Mouse (Mus musculus) embryonic facial prominence, embryonic 12.5 days (tissue): Measurements from ENCODE around the gene Nol11. TPM values are rescaled to one million over a fixed set of nuclear protein-coding genes. Genes with fewer than 3 reads are reported as not detected.

Experiments used
- ATAC-seq: fragments of 200-750 bp; cut with Nextera tagmentation; 2 replicates; pipeline ENCODE4 v1.8.0; 2017; ENCODE audit not compliant: insufficient number of reproducible peaks, insufficient read depth, low FRiP score, low TSS enrichment
- H3K27ac ChIP-seq: fragments of 300-500 bp; sonication (generic); 2 replicates; pipeline ENCODE4 v1.5.1; 2016; ENCODE audit warnings: mild to moderate bottlenecking
- H3K27me3 ChIP-seq: fragments of 300-500 bp; sonication (generic); 2 replicates; pipeline ENCODE4 v1.6.1; 2016; ENCODE audit warnings: mild to moderate bottlenecking, moderate library complexity
- H3K36me3 ChIP-seq: fragments of 300-500 bp; sonication (generic); 2 replicates; pipeline ENCODE4 v1.6.1; 2016; ENCODE audit warnings: mild to moderate bottlenecking
- H3K4me1 ChIP-seq: fragments of 300-500 bp; sonication (generic); 2 replicates; pipeline ENCODE4 v1.6.1; 2016
- H3K4me2 ChIP-seq: fragments of 300-500 bp; sonication (generic); replicated peaks from 2 replicates; pipeline ENCODE4 v1.6.1; 2016; ENCODE audit warnings: mild to moderate bottlenecking, moderate library complexity
- H3K4me3 ChIP-seq: fragments of 300-500 bp; sonication (generic); 2 replicates; pipeline ENCODE4 v1.5.1; 2016; ENCODE audit warnings: mild to moderate bottlenecking
- H3K9ac ChIP-seq: fragments of 300-500 bp; sonication (generic); 2 replicates; pipeline ENCODE4 v1.6.1; 2016; ENCODE audit warnings: mild to moderate bottlenecking, moderate library complexity
- H3K9me3 ChIP-seq: fragments of 300-500 bp; sonication (generic); 2 replicates; pipeline ENCODE4 v1.6.1; 2016; ENCODE audit warnings: mild to moderate bottlenecking, moderate library complexity
- WGBS: fragments of 180-500 bp; shearing (Covaris S2); methylation state at CpG from one replicate; pipeline ENCODE4 v1.1.7; 2016; 5-methylcytosine and 5-hydroxymethylcytosine counted together
- polyA plus RNA-seq: library from polyadenylated mRNA; unstranded; fragments of >200 nt; fragmentation: Nextera tagmentation; extraction: Ambion mirVana; gene quantifications from 2 replicates; pipeline ENCODE4 v1.2.1, GENCODE M21; 2016

Gene Nol11
- polyA plus RNA-seq, 1 experiment from 2014 or later = 69.5 TPM

DNA sequence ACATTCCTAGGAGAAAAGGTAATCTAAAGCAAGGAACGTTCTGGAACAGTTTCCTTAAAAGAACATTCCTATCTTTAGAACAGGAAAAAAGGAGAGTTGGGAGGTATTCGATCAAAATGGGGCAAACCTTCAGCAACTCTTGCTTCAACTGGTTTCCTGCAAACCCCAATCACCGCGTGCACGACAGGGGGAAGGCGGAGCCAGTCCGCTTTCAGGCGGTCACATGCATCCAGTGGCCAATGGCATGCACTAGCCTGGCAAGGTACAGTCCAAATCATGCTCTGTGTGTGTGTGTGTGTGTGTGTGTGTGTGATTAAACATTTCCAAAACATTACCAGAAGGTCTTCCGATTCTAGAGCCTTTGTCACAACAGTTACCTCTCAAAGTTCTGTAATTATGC is 25.9 kb upstream of the Nol11 start:
- no peak overlapping the region for H3K9ac ChIP-seq
- WGBS = 90% methylated on average over 9 of the region's 9 CpGs
- H3K36me3 ChIP-seq = peaks cover 15% of the 10 kb centered on the region
- no peak for ATAC-seq
- H3K4me2 ChIP-seq = no peak overlapping the region
- no peak overlapping the region for H3K4me3 ChIP-seq
- H3K27me3 ChIP-seq = no peaks in the 10 kb centered on the region
- H3K27ac ChIP-seq = no peak overlapping the region
- H3K9me3 ChIP-seq = no peaks in the 10 kb centered on the region
- no peaks in the 10 kb centered on the region for H3K4me1 ChIP-seq

DNA sequence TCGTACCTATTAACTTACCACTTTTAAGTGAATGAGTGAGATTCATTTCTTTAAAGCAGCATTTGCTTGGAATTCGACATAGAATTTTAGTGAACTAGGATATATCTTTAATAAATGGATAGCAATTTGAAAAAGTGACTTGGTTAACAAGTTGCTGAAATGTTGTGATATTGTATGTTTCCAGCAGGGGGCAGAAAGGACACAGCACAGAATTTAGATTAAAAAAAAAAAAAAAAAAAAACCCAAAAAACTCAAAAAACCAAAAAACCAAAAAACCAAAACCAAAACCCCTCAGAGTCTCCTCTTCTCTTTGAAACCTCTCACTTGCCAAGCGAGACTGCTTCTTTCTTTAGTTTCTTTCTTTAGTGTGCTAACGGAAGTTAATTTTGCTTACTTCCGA is 24.6 kb upstream of the Nol11 start:
- Histone ChIP-seq H3K4me3 (no peak overlapping the region), H3K27ac (no peak overlapping the region), H3K9me3 (no peaks in the 10 kb centered on the region), H3K4me1 (no peaks in the 10 kb centered on the region), H3K9ac (no peak overlapping the region), H3K27me3 (no peaks in the 10 kb centered on the region), H3K4me2 (no peak overlapping the region), H3K36me3 (peaks cover 18% of the 10 kb centered on the region; the same call in 1 of the 2 replicates)
- ATAC-seq = no peak
- 76% methylated on average over 5 of the region's 5 CpGs for WGBS

DNA sequence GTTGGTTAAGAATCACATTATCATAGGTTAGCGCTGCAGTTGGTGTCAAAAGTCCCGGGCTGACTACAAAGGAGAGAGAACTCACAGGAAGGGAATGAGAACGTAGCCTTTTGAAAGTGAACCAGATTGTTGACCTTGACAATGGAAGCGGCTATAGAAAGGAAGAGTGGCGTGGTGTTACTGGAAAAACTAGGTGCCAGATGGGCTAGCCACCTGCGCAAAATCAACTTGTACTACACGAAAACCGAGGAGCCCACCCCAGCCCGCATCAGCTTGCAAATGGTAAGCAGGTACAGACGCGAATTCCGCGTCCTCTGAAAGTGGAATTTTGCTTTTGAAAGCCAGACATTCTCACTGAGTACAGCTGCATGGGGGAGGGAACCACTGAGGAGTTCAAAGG is 20.6 kb upstream of the Nol11 start:
- no peak overlapping the region for H3K9ac ChIP-seq
- no peak overlapping the region for H3K27ac ChIP-seq
- 85% methylated on average over 13 of the region's 13 CpGs for WGBS
- H3K4me1 ChIP-seq = no peaks in the 10 kb centered on the region
- no peaks in the 10 kb centered on the region for H3K9me3 ChIP-seq
- no peak for ATAC-seq
- no peak overlapping the region for H3K4me3 ChIP-seq
- H3K27me3 ChIP-seq = no peaks in the 10 kb centered on the region
- H3K4me2 ChIP-seq = no peak overlapping the region
- H3K36me3 ChIP-seq = 0 out of 2 replicates have a peak, but pooled peaks cover 5% of the 10 kb centered on the region

DNA sequence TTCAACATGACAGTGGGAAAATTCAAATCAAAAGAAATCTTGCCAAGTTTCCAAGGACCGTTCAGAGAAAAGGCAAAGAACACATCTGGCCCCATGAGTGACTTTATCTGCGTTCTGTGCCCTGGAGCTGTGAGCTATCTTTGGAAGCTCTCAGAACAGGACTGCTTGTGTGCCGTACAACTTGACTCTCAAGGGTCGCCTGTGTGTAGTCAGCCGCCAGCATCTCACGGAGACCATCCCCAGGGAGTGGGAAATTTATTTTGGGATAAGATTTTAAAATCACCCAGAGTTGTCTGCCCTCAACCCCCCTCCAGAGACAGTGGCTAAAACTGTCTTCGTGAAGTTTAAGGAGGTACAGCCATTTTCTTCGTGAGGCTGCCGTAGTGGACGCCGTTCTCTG is 12.6 kb upstream of the Nol11 start:
- WGBS = 72% methylated on average over 11 of the region's 11 CpGs
- Histone ChIP-seq H3K36me3 (no peaks in the 10 kb centered on the region), H3K27ac (no peak overlapping the region), H3K9ac (no peak overlapping the region), H3K9me3 (no peaks in the 10 kb centered on the region), H3K27me3 (no peaks in the 10 kb centered on the region), H3K4me3 (no peak overlapping the region), H3K4me2 (no peak overlapping the region), H3K4me1 (no peaks in the 10 kb centered on the region)
- ATAC-seq = no peak

DNA sequence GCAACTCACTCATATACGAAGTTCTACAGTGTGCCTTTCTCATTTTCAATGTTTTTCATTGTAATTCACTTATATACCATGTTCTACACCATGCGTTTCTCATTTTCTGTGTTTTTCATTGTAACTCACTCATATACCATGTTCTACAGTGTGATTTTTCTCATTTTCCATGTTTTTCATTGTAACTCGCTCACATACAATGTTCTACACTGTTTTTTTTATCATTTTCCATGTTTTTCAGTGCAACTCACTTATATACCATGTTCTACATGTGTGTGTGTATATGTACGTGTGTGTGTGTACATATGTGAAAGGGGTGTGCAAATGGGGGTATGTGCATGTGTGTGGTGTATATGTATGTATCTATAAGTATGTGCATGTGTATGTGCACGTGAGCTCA is 10.1 kb upstream of the Nol11 start:
- no peaks in the 10 kb centered on the region for H3K9me3 ChIP-seq
- H3K27ac ChIP-seq = no peak overlapping the region
- ATAC-seq = no peak
- no peaks in the 10 kb centered on the region for H3K36me3 ChIP-seq
- no peak overlapping the region for H3K4me2 ChIP-seq
- H3K27me3 ChIP-seq = no peaks in the 10 kb centered on the region
- no peak overlapping the region for H3K9ac ChIP-seq
- H3K4me3 ChIP-seq = no peak overlapping the region
- H3K4me1 ChIP-seq = no peaks in the 10 kb centered on the region
- WGBS = 73% methylated on average over 5 of the region's 5 CpGs

DNA sequence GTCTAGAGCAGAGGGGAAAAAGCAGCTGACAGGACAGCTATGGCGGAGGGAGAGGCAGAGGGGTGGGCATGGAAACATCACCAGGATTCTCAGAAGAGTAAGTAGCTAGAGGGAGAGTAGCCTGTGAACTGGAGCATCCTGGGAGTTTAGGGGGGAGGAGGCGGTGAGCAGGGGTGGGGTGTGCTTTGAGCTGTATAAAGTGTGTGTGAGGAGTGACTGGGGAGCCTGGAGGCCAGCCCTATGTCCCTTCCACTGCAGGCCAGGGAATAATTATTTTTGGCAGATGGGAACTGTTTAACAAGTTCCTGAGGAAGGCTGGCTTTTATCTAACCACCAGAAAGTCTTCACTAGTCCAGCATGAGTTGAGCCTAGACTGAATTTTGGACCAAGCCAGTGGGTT is 6.2 kb upstream of the Nol11 start:
- no peaks in the 10 kb centered on the region for H3K36me3 ChIP-seq
- no peak overlapping the region for H3K4me3 ChIP-seq
- no peak for ATAC-seq
- H3K27ac ChIP-seq = no peak overlapping the region
- no peaks in the 10 kb centered on the region for H3K4me1 ChIP-seq
- WGBS = 42% methylated on average over 2 of the region's 2 CpGs
- no peak overlapping the region for H3K4me2 ChIP-seq
- no peaks in the 10 kb centered on the region for H3K27me3 ChIP-seq
- no peaks in the 10 kb centered on the region for H3K9me3 ChIP-seq
- no peak overlapping the region for H3K9ac ChIP-seq

DNA sequence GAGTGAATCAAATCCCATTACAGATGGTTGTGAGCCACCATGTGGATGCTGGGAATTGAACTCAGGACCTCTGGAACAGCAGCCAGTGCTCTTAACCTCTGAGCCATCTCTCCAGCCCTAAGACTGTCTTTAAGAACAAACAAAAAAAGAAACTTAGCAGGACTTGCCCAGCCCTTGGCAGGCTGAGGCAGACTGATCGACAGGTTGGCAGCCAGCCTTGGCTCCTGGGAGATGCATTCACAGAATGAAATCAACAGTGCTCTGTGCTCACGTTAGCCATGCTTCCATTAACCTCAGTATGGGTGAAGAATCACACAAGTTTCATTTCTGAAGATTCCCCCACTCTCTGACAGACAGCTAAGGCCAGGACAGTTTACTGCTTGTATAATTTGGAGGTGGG is 1.2 kb upstream of the Nol11 start:
- 83% methylated on average over 2 of the region's 2 CpGs for WGBS
- peaks cover 9% of the 10 kb centered on the region for H3K36me3 ChIP-seq
- H3K4me1 ChIP-seq = peaks cover 8% of the 10 kb centered on the region
- no peaks in the 10 kb centered on the region for H3K27me3 ChIP-seq
- no peak overlapping the region for H3K4me3 ChIP-seq
- no peak overlapping the region for H3K9ac ChIP-seq
- no peak overlapping the region for H3K4me2 ChIP-seq
- H3K9me3 ChIP-seq = no peaks in the 10 kb centered on the region
- no peak for ATAC-seq
- H3K27ac ChIP-seq = no peak overlapping the region

DNA sequence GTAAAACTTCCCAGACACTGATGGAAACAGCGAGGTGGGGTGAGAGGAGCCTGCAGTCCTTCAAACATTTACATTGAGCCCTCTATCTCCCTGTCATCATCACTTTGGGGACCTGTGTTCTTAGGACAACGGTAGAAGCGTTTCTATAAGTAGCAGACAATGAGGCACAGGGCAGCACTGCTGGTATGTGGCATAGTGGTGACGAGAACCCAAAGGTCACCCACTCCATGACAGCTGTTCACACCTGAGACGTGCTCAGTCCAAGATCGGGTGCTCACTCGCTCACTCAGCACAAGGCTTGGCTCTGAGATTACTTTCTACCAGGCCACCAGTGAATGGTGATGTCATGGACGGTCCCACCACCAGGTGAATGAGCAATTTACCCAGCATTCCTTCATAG is 5.4 kb downstream of the Nol11 start:
- no peaks in the 10 kb centered on the region for H3K9me3 ChIP-seq
- peaks cover 68% of the 10 kb centered on the region for H3K36me3 ChIP-seq
- no peak overlapping the region for H3K4me3 ChIP-seq
- no peak for ATAC-seq
- H3K4me2 ChIP-seq = no peak overlapping the region
- H3K27ac ChIP-seq = no peak overlapping the region
- peaks cover 8% of the 10 kb centered on the region for H3K4me1 ChIP-seq
- no peak overlapping the region for H3K9ac ChIP-seq
- no peaks in the 10 kb centered on the region for H3K27me3 ChIP-seq
- WGBS = 91% methylated on average over 8 of the region's 8 CpGs

DNA sequence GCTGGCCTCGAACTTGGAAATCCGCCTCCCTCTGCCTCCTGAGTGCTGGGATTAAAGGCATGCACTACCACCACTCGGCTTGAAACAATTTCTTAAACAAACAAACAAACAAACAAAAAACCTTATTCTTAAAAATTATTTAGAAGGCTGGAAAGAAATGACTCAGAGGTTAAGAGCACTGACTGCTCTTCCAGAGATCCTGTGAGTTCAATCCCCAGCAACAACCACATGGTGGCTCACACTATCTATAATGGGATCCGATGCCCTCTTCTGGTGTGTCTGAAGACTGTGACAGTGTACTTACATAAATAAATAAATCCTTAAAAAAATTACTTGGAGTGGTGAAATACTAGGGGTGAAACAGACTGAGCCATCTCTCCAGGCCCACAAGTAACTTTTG is 28.0 kb downstream of the Nol11 start:
- Histone ChIP-seq H3K4me1 (no peaks in the 10 kb centered on the region), H3K4me3 (no peak overlapping the region), H3K9me3 (no peaks in the 10 kb centered on the region), H3K36me3 (peaks cover 8% of the 10 kb centered on the region), H3K27me3 (no peaks in the 10 kb centered on the region), H3K4me2 (no peak overlapping the region), H3K9ac (no peak overlapping the region), H3K27ac (no peak overlapping the region)
- 77% methylated on average over 4 of the region's 4 CpGs for WGBS
- ATAC-seq = no peak

DNA sequence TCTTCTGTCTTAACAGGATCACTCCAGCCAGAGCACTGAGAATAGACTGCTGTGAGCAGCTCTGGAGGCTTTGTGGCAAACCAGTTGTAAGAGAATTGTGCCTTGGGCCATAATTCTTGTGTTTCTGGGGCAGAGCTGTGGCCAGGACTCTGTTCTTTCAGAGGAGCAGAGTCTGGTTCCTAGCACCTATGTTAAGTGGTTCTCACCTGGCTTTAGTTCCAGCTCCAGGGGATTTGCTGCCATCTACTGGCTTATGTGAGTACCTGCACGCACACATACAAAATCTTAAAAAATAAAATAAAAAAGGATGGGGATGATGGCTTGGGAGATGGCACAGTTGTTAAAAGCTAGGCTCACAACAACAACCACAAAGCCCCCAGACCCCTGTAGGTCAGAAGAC is 30.1 kb downstream of the Nol11 start:
- 33% methylated on average over 1 of the region's 1 CpGs for WGBS

DNA sequence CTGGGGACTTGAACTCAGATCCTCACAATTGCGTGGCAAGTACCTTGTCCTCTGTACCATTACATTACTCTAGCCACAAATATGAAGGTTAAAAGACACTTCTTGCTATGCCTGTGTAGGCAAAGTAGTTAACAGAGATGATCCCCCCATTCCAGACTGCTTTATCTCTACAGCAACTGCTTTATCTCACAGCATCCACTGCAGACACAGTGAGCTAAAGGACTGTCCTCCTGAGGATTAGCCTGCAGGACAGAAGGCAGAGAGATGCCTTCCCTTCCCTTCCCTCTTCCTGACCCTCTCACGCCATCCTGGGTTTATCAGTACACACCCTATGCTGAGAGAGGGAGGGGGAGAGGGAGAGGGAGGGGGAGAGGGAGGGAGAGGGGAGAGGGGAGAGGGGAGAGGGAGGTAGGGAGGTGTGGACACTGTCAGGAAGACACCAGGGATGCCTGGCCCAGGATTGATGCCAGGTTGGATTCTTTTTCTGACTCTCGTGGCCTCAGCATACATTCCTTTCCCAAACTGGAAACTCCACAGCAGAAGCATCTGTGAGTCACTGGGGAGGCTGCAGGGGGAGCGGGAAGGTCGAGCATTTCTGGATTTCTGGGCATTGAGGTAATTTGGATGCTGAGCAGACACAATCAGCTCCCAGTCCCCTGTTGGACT is 32.1 kb downstream of the Nol11 start:
- Histone ChIP-seq H3K9ac (no peak overlapping the region), H3K27me3 (no peaks in the 10 kb centered on the region), H3K36me3 (no peaks in the 10 kb centered on the region), H3K4me3 (no peak overlapping the region), H3K4me2 (no peak overlapping the region), H3K9me3 (no peaks in the 10 kb centered on the region), H3K27ac (no peak overlapping the region), H3K4me1 (no peaks in the 10 kb centered on the region)
- 49% methylated on average over 5 of the region's 5 CpGs for whole genome bisulfite sequencing
- ATAC-seq = no peak

More for the DNA sequence above, 30.1 kb downstream of the Nol11 start:
- no peak overlapping the region for H3K4me3 ChIP-seq
- no peaks in the 10 kb centered on the region for H3K4me1 ChIP-seq
- no peak overlapping the region for H3K9ac ChIP-seq
- H3K4me2 ChIP-seq = no peak overlapping the region
- H3K36me3 ChIP-seq = no peaks in the 10 kb centered on the region
- H3K27me3 ChIP-seq = no peaks in the 10 kb centered on the region
- H3K27ac ChIP-seq = no peak overlapping the region
- no peak for ATAC-seq
- no peaks in the 10 kb centered on the region for H3K9me3 ChIP-seq

DNA sequence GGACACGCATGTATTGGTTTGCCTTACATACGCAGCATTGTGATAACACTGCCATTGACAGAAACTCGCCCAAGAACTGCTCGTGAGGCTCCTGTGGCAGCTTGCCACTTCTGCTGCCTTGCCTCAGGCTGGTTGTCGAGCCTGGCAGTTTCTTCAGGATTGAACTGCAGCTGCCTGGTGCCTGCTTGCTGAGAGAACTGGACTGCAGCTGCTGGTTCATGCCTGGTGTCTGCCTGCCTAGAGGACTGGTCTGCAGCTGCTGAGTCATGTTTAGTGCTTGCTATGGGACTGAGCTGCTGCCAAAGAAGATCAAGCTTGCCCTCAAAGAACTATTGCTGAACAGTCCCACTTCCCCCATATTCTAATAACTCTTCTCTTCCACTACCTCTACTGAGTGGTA is 33.9 kb downstream of the Nol11 start:
- no peak overlapping the region for H3K4me2 ChIP-seq
- H3K27ac ChIP-seq = no peak overlapping the region
- no peak overlapping the region for H3K4me3 ChIP-seq
- H3K36me3 ChIP-seq = no peaks in the 10 kb centered on the region
- WGBS = 82% methylated on average over 5 of the region's 5 CpGs
- no peak for ATAC-seq
- H3K9ac ChIP-seq = no peak overlapping the region
- no peaks in the 10 kb centered on the region for H3K4me1 ChIP-seq
- H3K9me3 ChIP-seq = no peaks in the 10 kb centered on the region
- H3K27me3 ChIP-seq = no peaks in the 10 kb centered on the region

DNA sequence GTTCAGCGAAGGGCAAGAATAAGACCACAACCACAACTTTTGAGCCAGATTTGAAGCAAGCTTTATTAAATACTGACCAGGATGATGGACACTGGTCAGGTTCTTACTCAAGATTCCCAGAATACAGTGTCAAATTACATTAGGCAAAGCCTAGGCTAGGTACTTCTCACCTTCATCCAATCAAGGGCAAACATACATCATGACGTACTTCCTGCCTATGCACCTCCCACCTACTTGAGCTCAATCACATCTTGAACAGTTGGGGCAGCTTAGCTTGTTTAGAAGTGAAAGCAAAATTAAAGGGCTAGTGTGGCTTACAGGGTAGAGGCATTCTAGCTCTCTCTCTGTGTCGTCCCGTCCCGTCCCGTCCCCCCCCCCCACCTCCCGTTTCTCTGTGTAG is 34.8 kb downstream of the Nol11 start:
- no peaks in the 10 kb centered on the region for H3K4me1 ChIP-seq
- H3K27me3 ChIP-seq = no peaks in the 10 kb centered on the region
- no peak overlapping the region for H3K4me3 ChIP-seq
- no peak overlapping the region for H3K4me2 ChIP-seq
- no peaks in the 10 kb centered on the region for H3K36me3 ChIP-seq
- H3K9ac ChIP-seq = no peak overlapping the region
- no peak for ATAC-seq
- WGBS = 79% methylated on average over 7 of the region's 7 CpGs
- H3K9me3 ChIP-seq = no peaks in the 10 kb centered on the region
- no peak overlapping the region for H3K27ac ChIP-seq
